Mouse (Mus musculus) small intestine, adult 2 months (tissue): ENCODE results near the gene Dlg2.

Experiments
- CTCF ChIP-seq: fragments of 200-500 bp; IDR thresholded peaks from 2 replicates; pipeline ENCODE4 v1.5.1; 2012; ENCODE audit warnings: low read depth, mild to moderate bottlenecking, control low read depth, inconsistent platforms, low read length, moderate library complexity, mixed read lengths; ENCODE audit not compliant: insufficient replicate concordance, insufficient read length; ENCODE audit errors: extremely low read depth
- POLR2A ChIP-seq: fragments of 200-500 bp; IDR thresholded peaks from 2 replicates; pipeline ENCODE4 v1.6.1; 2012; ENCODE audit warnings: low read depth, mild to moderate bottlenecking, control low read depth, inconsistent platforms, low read length, moderate library complexity

- TF ChIP-seq POLR2A (no peak), CTCF (no peak)
These were observed 1965.1 kb downstream of the Dlg2 start for GRCm38 (mm10) chr7:92441611-92442010.
